46 mouse cellular contexts compared by ENCODE assay signal in genomic region chrX:135681858-135682257, GRCm38 (mm10). TPM values are rescaled to one million over a fixed set of nuclear protein-coding genes. Genes with fewer than 3 reads are reported as not detected.
"Had no signal": no experiment of that assay in that cellular context is flagged by ENCODE, and none has a peak within 500 bp of the region (broad histone marks: within the 10 kb centered on the region; RNA-seq: fewer than 3 reads in every experiment).

No protein-coding gene starts in this region.

- H3K4me1 ChIP-seq: limb, embryonic 10.5 days; limb, embryonic 12.5 days; limb, embryonic 13.5 days; limb, embryonic 15.5 days; liver, embryonic 12.5 days; liver, embryonic 13.5 days; liver, embryonic 15.5 days; lung, embryonic 15.5 days; megakaryocyte, embryonic 14.5 days; midbrain, embryonic 10.5 days; midbrain, embryonic 12.5 days; midbrain, embryonic 13.5 days; midbrain, embryonic 15.5 days; neural tube, embryonic 12.5 days; neural tube, embryonic 13.5 days had no signal

- H3K9me3 ChIP-seq: limb, embryonic 10.5 days; limb, embryonic 12.5 days; limb, embryonic 13.5 days; limb, embryonic 15.5 days; liver, embryonic 12.5 days; liver, embryonic 13.5 days; liver, embryonic 15.5 days; lung, embryonic 15.5 days; midbrain, embryonic 10.5 days; midbrain, embryonic 12.5 days; midbrain, embryonic 13.5 days; midbrain, embryonic 15.5 days; neural tube, embryonic 12.5 days; neural tube, embryonic 13.5 days had no signal

- ATAC-seq: liver, embryonic 12.5 days; lung, postnatal 0 days; midbrain, embryonic 13.5 days; midbrain, embryonic 15.5 days; midbrain, embryonic 16.5 days had no signal

- H3K4me2 ChIP-seq: limb, embryonic 12.5 days; limb, embryonic 13.5 days; limb, embryonic 15.5 days; liver, embryonic 11.5 days; liver, embryonic 12.5 days; liver, embryonic 13.5 days; liver, embryonic 15.5 days; lung, embryonic 14.5 days; lung, embryonic 15.5 days; midbrain, embryonic 11.5 days; midbrain, embryonic 12.5 days; midbrain, embryonic 13.5 days; midbrain, embryonic 15.5 days; neural tube, embryonic 12.5 days; neural tube, embryonic 13.5 days had no signal

- H3K9ac ChIP-seq: limb, embryonic 12.5 days; limb, embryonic 13.5 days; limb, embryonic 15.5 days; liver, embryonic 12.5 days; liver, embryonic 13.5 days; liver, embryonic 14.5 days; liver, embryonic 15.5 days; lung, embryonic 14.5 days; lung, embryonic 15.5 days; midbrain, embryonic 12.5 days; midbrain, embryonic 13.5 days; midbrain, embryonic 15.5 days; neural tube, embryonic 12.5 days; neural tube, embryonic 13.5 days had no signal

- DNase-seq: left cerebral cortex, postnatal 4 days; liver; liver, embryonic 13.5 days; lung, adult 18-20 months; lung, adult 2 months; lung, embryonic 14.5 days; lung, postnatal 10 days; lung, postnatal 14 days; lung, postnatal 36 days; lung, postnatal 4 days; midbrain, embryonic 14.5 days had no signal

- H3K4me3 ChIP-seq: limb, embryonic 10.5 days; limb, embryonic 12.5 days; limb, embryonic 13.5 days; limb, embryonic 15.5 days; liver, embryonic 12.5 days; liver, embryonic 13.5 days; liver, embryonic 15.5 days; lung, embryonic 15.5 days; megakaryocyte, embryonic 14.5 days; midbrain, embryonic 10.5 days; midbrain, embryonic 12.5 days; midbrain, embryonic 13.5 days; midbrain, embryonic 15.5 days; myocyte; neural tube, embryonic 12.5 days; neural tube, embryonic 13.5 days had no signal

- H3K27me3 ChIP-seq: liver, embryonic 12.5 days; liver, embryonic 13.5 days; liver, embryonic 15.5 days; lung, embryonic 15.5 days; midbrain, embryonic 13.5 days; midbrain, embryonic 15.5 days; neural tube, embryonic 12.5 days; neural tube, embryonic 13.5 days had no signal

- H3K27ac ChIP-seq: limb, embryonic 10.5 days; limb, embryonic 12.5 days; limb, embryonic 13.5 days; limb, embryonic 15.5 days; liver, embryonic 12.5 days; liver, embryonic 13.5 days; liver, embryonic 14.5 days; liver, embryonic 15.5 days; lung, embryonic 15.5 days; macrophage; midbrain, embryonic 10.5 days; midbrain, embryonic 12.5 days; midbrain, embryonic 13.5 days; midbrain, embryonic 15.5 days; neural tube, embryonic 12.5 days; neural tube, embryonic 13.5 days had no signal

- H3K36me3 ChIP-seq: limb, embryonic 10.5 days; limb, embryonic 12.5 days; limb, embryonic 13.5 days; limb, embryonic 15.5 days; liver, embryonic 12.5 days; liver, embryonic 13.5 days; liver, embryonic 15.5 days; lung, embryonic 15.5 days; midbrain, embryonic 10.5 days; midbrain, embryonic 12.5 days; midbrain, embryonic 13.5 days; midbrain, embryonic 15.5 days; neural tube, embryonic 12.5 days; neural tube, embryonic 13.5 days had no signal

RNA-seq across cellular contexts. Expression of gene Tcp11x2, which starts 11.7 kb away (rescaled TPM):
- total RNA-seq: left cerebral cortex, postnatal 10 days; left cerebral cortex, postnatal 14 days; left cerebral cortex, postnatal 25 days; left cerebral cortex, postnatal 36 days; left cerebral cortex, postnatal 4 days; megakaryocyte progenitor cell, adult 5-6 weeks; megakaryocyte, adult 5-6 weeks; megakaryocyte-erythroid progenitor cell, adult 5-6 weeks; midbrain, postnatal 0 days; monocyte, adult 5-6 weeks had no signal
- polyA plus RNA-seq: limb, embryonic 12.5 days; limb, embryonic 13.5 days; limb, embryonic 14.5 days; limb, embryonic 15.5 days; liver, embryonic 11.5 days; liver, embryonic 12.5 days; liver, embryonic 13.5 days; liver, embryonic 14.5 days; liver, embryonic 15.5 days; liver, embryonic 16.5 days; lung, adult 2 months; lung, embryonic 14.5 days; lung, embryonic 15.5 days; lung, embryonic 16.5 days; lung, postnatal 0 days; macrophage; midbrain, embryonic 10.5 days; midbrain, embryonic 11.5 days; midbrain, embryonic 12.5 days; midbrain, embryonic 13.5 days; midbrain, embryonic 14.5 days; midbrain, embryonic 15.5 days; midbrain, embryonic 16.5 days; neural tube, embryonic 11.5 days; neural tube, embryonic 12.5 days; neural tube, embryonic 13.5 days had no signal

RNA-seq across cellular contexts. Expression of gene Tmsb15a, which starts 43.2 kb away (rescaled TPM):
- total RNA-seq: left cerebral cortex, postnatal 10 days; left cerebral cortex, postnatal 14 days; left cerebral cortex, postnatal 25 days; left cerebral cortex, postnatal 36 days; left cerebral cortex, postnatal 4 days; megakaryocyte progenitor cell, adult 5-6 weeks; megakaryocyte, adult 5-6 weeks; megakaryocyte-erythroid progenitor cell, adult 5-6 weeks; midbrain, postnatal 0 days; monocyte, adult 5-6 weeks had no signal
- polyA plus RNA-seq: limb, embryonic 10.5 days; limb, embryonic 11.5 days; limb, embryonic 12.5 days; liver, embryonic 11.5 days; liver, embryonic 12.5 days; liver, embryonic 13.5 days; liver, embryonic 14.5 days; liver, embryonic 15.5 days; liver, embryonic 16.5 days; lung, adult 2 months; lung, embryonic 14.5 days; lung, embryonic 15.5 days; lung, embryonic 16.5 days; lung, postnatal 0 days; macrophage; midbrain, embryonic 10.5 days; midbrain, embryonic 11.5 days; midbrain, embryonic 12.5 days; midbrain, embryonic 13.5 days; midbrain, embryonic 14.5 days; midbrain, embryonic 15.5 days; midbrain, embryonic 16.5 days; midbrain, postnatal 0 days; neural tube, embryonic 11.5 days; neural tube, embryonic 12.5 days; neural tube, embryonic 13.5 days had no signal

RNA-seq across cellular contexts. Expression of gene Prame, which starts 54.4 kb away (rescaled TPM):
- total RNA-seq: left cerebral cortex, postnatal 14 days; left cerebral cortex, postnatal 25 days; left cerebral cortex, postnatal 36 days; left cerebral cortex, postnatal 4 days; megakaryocyte progenitor cell, adult 5-6 weeks; megakaryocyte, adult 5-6 weeks; megakaryocyte-erythroid progenitor cell, adult 5-6 weeks; midbrain, postnatal 0 days; monocyte, adult 5-6 weeks had no signal
- polyA plus RNA-seq: limb, embryonic 10.5 days; limb, embryonic 11.5 days; liver, embryonic 11.5 days; liver, embryonic 12.5 days; liver, embryonic 13.5 days; liver, embryonic 14.5 days; liver, embryonic 15.5 days; liver, embryonic 16.5 days; lung, adult 2 months; lung, embryonic 14.5 days; lung, embryonic 15.5 days; lung, embryonic 16.5 days; lung, postnatal 0 days; macrophage; midbrain, embryonic 10.5 days; midbrain, embryonic 11.5 days; midbrain, embryonic 12.5 days; midbrain, embryonic 13.5 days; midbrain, embryonic 14.5 days; midbrain, embryonic 15.5 days; midbrain, embryonic 16.5 days; midbrain, postnatal 0 days; neural tube, embryonic 11.5 days; neural tube, embryonic 12.5 days; neural tube, embryonic 13.5 days had no signal
